Mouse (Mus musculus) testis, adult 2 months (tissue): ENCODE data around the gene Inafm1. TPM values are rescaled to one million over a fixed set of nuclear protein-coding genes. Genes with fewer than 3 reads are reported as not detected.
A peak's percentile ranks its signal among the peaks of the same experiment; 100 is the strongest.

Experiments
- H3K27ac ChIP-seq: fragments of 200-500 bp; 2 replicates; pipeline ENCODE4 v1.5.1; 2012; ENCODE audit warnings: low read depth, low read length; ENCODE audit not compliant: control insufficient read depth, insufficient read depth
- H3K27me3 ChIP-seq: fragments of 200-500 bp; 2 replicates; pipeline ENCODE4 v1.6.1; 2012; ENCODE audit warnings: mild to moderate bottlenecking, low read length, moderate library complexity; ENCODE audit not compliant: control insufficient read depth, insufficient read depth
- H3K36me3 ChIP-seq: fragments of 200-500 bp; 2 replicates; pipeline ENCODE4 v1.6.1; 2012; ENCODE audit warnings: mild to moderate bottlenecking, low read length; ENCODE audit not compliant: control insufficient read depth, insufficient read depth
- H3K4me1 ChIP-seq: fragments of 200-500 bp; 2 replicates; pipeline ENCODE4 v1.6.1; 2012; ENCODE audit warnings: low read length; ENCODE audit not compliant: control insufficient read depth, insufficient read depth
- H3K4me3 ChIP-seq: fragments of 200-500 bp; 2 replicates; pipeline ENCODE4 v1.5.1; 2012; ENCODE audit warnings: low read depth, mild to moderate bottlenecking, low read length, moderate library complexity, mixed read lengths; ENCODE audit not compliant: control insufficient read depth
- CTCF ChIP-seq: fragments of 200-500 bp; IDR thresholded peaks from 2 replicates; pipeline ENCODE4 v1.5.1; 2012; ENCODE audit warnings: low read depth, mild to moderate bottlenecking, inconsistent platforms, low read length, moderate library complexity; ENCODE audit not compliant: control insufficient read depth, insufficient read depth, insufficient replicate concordance
- POLR2A ChIP-seq: fragments of 200-500 bp; IDR thresholded peaks from 2 replicates; pipeline ENCODE4 v1.6.1; 2012; ENCODE audit warnings: low read depth, mild to moderate bottlenecking, inconsistent platforms, low read length, moderate library complexity; ENCODE audit not compliant: control insufficient read depth
- polyA plus RNA-seq: library from polyadenylated mRNA; depleted of rRNA; stranded (reverse); fragments of >200 nt; gene quantifications from 2 replicates; pipeline ENCODE4 v1.2.3, GENCODE M21; 2012; rRNA removed

Gene Inafm1
- 19.5 and 22.5 TPM in 2 replicates for polyA plus RNA-seq

- no peaks in the 10 kb centered on the region for H3K27me3 ChIP-seq
- TF ChIP-seq CTCF (no peak), POLR2A (0 out of 2 replicates have a peak, but pooled peaks have one; percentile 27)
- peak within 1 kb of the TSS; percentile 78 for H3K4me3 ChIP-seq
- peak within 1 kb of the TSS; percentile 76 for H3K27ac ChIP-seq
- peaks cover 19% of the 10 kb centered on the region for H3K4me1 ChIP-seq
- H3K36me3 ChIP-seq, result no peaks in the 10 kb centered on the region; the same call in 1 of the 2 replicates
Measured at GRCm38 (mm10) chr7:16273081-16273765, at the start of gene Inafm1. Gene Inafm1, minus strand, starts transcription at chr7:16273617.

GRCm38 (mm10) chr7:16320479-16320878 is 47.1 kb upstream of the Inafm1 start:
- H3K4me3 ChIP-seq, result no peak overlapping the region
- no peak overlapping the region for H3K27ac ChIP-seq
- no peaks in the 10 kb centered on the region for H3K27me3 ChIP-seq
- H3K4me1 ChIP-seq, result peaks cover 9% of the 10 kb centered on the region
- no peak for TF ChIP-seq CTCF
- TF ChIP-seq POLR2A, result no peak
- no peaks in the 10 kb centered on the region for H3K36me3 ChIP-seq

DNA sequence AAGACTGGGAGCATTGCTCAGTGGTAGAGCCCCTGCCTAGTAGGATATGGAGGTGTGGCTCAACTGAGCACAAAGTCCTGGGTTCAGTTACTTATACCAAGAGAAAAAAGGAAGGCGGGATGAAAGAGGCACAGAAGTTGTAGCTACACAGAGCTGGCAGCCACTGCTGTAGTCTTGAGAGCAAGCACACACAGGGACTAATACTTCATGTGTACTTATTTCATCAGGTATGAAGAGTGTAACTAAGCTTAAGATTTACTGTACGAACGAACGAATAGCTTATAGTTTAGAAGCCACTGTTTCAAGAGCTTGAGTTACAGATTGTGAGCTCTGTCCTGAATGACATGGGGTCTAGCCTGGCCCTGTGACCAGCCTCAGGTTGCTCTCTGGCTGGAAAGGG is 45.8 kb upstream of the Inafm1 start:
- TF ChIP-seq CTCF, result no peak
- TF ChIP-seq POLR2A, result no peak
- no peaks in the 10 kb centered on the region for H3K36me3 ChIP-seq
- no peaks in the 10 kb centered on the region for H3K27me3 ChIP-seq
- H3K4me3 ChIP-seq, result no peak overlapping the region
- H3K27ac ChIP-seq, result no peak overlapping the region
- peaks cover 12% of the 10 kb centered on the region for H3K4me1 ChIP-seq

GRCm38 (mm10) chr7:16317094-16317493 is 43.7 kb upstream of the Inafm1 start:
- H3K27ac ChIP-seq, result no peak overlapping the region

GRCm38 (mm10) chr7:16315222-16315759 is 41.9 kb upstream of the Inafm1 start:
- H3K4me3 ChIP-seq, result no peak overlapping the region

More at GRCm38 (mm10) chr7:16317094-16317493, 43.7 kb upstream of the Inafm1 start:
- Histone ChIP-seq H3K36me3 (no peaks in the 10 kb centered on the region), H3K4me1 (peaks cover 23% of the 10 kb centered on the region), H3K4me3 (no peak overlapping the region), H3K27me3 (no peaks in the 10 kb centered on the region)
- TF ChIP-seq CTCF (no peak), POLR2A (no peak)

DNA sequence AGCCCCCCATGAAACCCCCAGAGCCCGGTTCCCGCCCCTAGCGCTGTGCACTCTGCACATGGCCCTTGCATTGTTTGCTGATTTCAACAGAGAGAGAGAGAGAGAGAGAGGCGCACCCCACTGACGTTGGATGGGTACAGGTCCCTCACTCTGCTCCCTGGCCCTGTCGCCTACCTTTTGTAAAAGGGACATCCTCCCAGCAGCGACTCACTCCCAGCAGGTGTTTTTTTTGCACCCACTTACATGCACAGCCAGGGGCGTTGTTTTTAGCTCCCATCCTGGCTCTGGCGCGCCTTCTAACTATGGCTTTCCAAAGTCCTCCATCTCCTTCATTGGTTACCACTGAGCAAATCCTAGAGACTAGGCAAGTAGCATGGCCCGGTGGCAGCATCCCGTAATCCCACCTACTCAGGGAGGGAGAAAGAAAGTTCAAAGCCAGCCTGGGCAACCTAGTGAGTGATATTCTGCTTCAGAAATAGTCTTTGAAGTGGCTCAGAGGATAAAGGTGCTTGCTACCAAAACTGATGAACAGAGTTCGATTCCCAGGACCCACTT is 40.9 kb upstream of the Inafm1 start:
- H3K36me3 ChIP-seq, result no peaks in the 10 kb centered on the region
- H3K4me1 ChIP-seq, result peaks cover 45% of the 10 kb centered on the region
- H3K4me3 ChIP-seq, result no peak overlapping the region; the same call in 1 of the 2 replicates
- TF ChIP-seq POLR2A, result no peak
- no peak for TF ChIP-seq CTCF
- peak overlapping the region; percentile 19; the same call in 1 of the 2 replicates for H3K27ac ChIP-seq
- no peaks in the 10 kb centered on the region for H3K27me3 ChIP-seq

More at GRCm38 (mm10) chr7:16315222-16315759, 41.9 kb upstream of the Inafm1 start:
- no peaks in the 10 kb centered on the region for H3K27me3 ChIP-seq
- peaks cover 39% of the 10 kb centered on the region for H3K4me1 ChIP-seq
- TF ChIP-seq CTCF, result no peak
- no peak for TF ChIP-seq POLR2A
- no peaks in the 10 kb centered on the region for H3K36me3 ChIP-seq
- H3K27ac ChIP-seq, result no peak overlapping the region

DNA sequence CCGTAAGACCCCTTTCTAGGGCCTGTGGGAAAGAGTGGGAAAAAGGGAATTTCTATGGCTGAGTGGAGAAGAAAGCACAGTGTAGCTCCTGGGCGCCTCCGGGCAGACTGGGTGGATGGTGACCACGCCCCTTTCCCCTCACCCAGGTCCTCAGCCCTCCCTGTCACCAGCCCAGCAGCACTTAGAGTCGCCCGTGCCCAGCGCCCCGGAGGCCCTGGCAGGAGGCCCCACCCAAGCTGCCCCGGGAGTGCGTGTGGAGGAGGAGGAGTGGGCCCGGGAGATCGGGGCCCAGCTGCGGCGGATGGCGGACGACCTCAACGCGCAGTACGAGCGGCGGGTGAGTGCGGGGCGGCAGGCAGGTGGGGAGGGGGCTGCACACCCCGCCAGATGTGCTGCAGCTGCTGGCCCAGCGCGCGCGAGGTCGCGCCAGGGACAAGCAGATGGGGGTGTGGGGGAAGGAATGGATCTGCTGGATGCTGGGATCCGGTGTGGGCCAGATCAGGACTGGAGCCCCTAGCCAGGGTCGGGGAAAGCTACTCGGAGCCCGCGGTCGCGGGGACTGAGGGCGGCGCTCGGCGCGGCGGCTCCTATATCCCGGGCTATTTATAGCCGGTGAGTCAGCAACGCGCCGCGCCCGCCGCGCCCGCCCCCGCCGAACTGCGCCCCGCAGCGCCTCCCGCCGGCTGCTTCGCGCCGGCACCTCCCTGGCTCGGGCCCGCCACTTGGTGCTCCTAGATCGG is 40.2 kb upstream of the Inafm1 start:
- Histone ChIP-seq H3K27ac (peak overlapping the region; percentile 72), H3K36me3 (no peaks in the 10 kb centered on the region), H3K4me1 (peaks cover 50% of the 10 kb centered on the region), H3K4me3 (peak overlapping the region; percentile 72), H3K27me3 (no peaks in the 10 kb centered on the region)
- TF ChIP-seq CTCF (no peak), POLR2A (peak; percentile 54)
